Mouse (Mus musculus) ES-E14 (cell line): Measurements from ENCODE around the gene Ahnak2.

ENCODE experiments used
- CHD2 ChIP-seq: IDR thresholded peaks from 2 replicates; pipeline ENCODE4 v1.6.1; 2014; ENCODE audit warnings: mild to moderate bottlenecking, low read depth, low read length, inconsistent platforms
- HCFC1 ChIP-seq: IDR thresholded peaks from 2 replicates; pipeline ENCODE4 v1.6.1; 2012; ENCODE audit warnings: low read length, inconsistent platforms, borderline replicate concordance; ENCODE audit not compliant: insufficient read depth
- MAFK ChIP-seq: IDR thresholded peaks from 2 replicates; pipeline ENCODE4 v1.6.1; 2014; ENCODE audit warnings: mild to moderate bottlenecking, low read depth, low read length, inconsistent platforms; ENCODE audit not compliant: insufficient read depth
- ZC3H11A ChIP-seq: IDR thresholded peaks from 2 replicates; pipeline ENCODE4 v1.6.1; 2012; ENCODE audit warnings: low read depth, mild to moderate bottlenecking, inconsistent platforms, low read length, borderline replicate concordance
- ZNF384 ChIP-seq: IDR thresholded peaks from 2 replicates; pipeline ENCODE4 v1.6.1; 2012; ENCODE audit warnings: low read depth, low read length, inconsistent platforms

DNA sequence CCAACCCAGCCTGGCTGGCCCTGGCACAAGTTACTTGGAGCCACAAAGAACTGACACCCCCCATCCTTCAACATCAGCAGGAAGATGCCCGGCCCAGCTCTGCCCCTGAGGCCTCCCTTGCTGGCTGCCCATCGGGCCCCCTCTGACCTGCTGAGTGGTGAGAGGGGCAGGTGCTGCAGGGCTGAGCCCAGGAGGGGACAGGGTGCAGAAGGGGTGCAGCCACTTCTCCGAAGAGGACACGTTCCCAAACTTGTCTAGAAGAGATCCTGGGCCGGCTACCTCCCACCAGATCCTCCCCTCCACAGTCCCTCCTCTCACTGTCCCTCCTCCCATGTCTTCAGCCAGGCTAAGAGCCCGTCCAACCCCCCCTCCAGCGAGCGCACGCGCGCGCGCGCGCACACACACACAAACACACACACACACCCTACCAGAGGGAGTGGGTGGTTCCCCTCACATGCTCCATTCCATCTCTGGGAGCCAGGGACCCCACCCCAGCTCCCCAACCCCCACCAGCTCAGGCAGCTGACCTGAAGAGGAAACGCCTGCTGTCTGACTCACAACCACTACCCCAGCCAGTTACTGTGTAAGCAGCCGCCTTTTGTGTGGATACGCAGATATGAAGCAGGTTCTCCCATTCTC, 6.9 kb downstream of the Ahnak2 start:
- no peak for TF ChIP-seq ZC3H11A
- TF ChIP-seq CHD2: no peak
- TF ChIP-seq ZNF384: no peak
- TF ChIP-seq HCFC1: no peak
- TF ChIP-seq MAFK: no peak
